Mouse (Mus musculus) kidney, postnatal 25 days (tissue): ENCODE data around the gene D430041D05Rik.

ENCODE experiments used
- DNase-seq, 2 experiments: peaks; one replicate each; pipeline ENCODE4 v3.0.0; 2021; ENCODE audit warnings: mixed read lengths in 2 of 2

The D430041D05Rik gene

GRCm38 (mm10) chr2:104335824-104336223 lies 75.0 kb downstream of the D430041D05Rik start:
- peak; percentile 15 to 61 for DNase-seq

- peak in 1 of 2 experiments; percentile 40 for DNase-seq
Observed at GRCm38 (mm10) chr2:104333952-104334351, 76.9 kb downstream of the D430041D05Rik start.

GRCm38 (mm10) chr2:104332707-104333106 lies 78.1 kb downstream of the D430041D05Rik start:
- no peak for DNase-seq

- DNase-seq = no peak
Observed at GRCm38 (mm10) chr2:104331261-104331660, 79.6 kb downstream of the D430041D05Rik start.

- DNase-seq = no peak
Observed at GRCm38 (mm10) chr2:104327116-104327794, 83.6 kb downstream of the D430041D05Rik start.

- DNase-seq = no peak
Observed at GRCm38 (mm10) chr2:104323773-104324172, 87.0 kb downstream of the D430041D05Rik start.

GRCm38 (mm10) chr2:104323351-104323750 lies 87.5 kb downstream of the D430041D05Rik start:
- no peak for DNase-seq

- DNase-seq = peak in 1 of 2 experiments; percentile 50
Observed at GRCm38 (mm10) chr2:104320061-104320624, 90.7 kb downstream of the D430041D05Rik start.

- no peak for DNase-seq
Observed at GRCm38 (mm10) chr2:104319443-104319842, 91.4 kb downstream of the D430041D05Rik start.

- no peak for DNase-seq
Observed at GRCm38 (mm10) chr2:104318881-104319280, 91.9 kb downstream of the D430041D05Rik start.

GRCm38 (mm10) chr2:104318259-104318658 lies 92.6 kb downstream of the D430041D05Rik start:
- no peak for DNase-seq

GRCm38 (mm10) chr2:104317631-104318030 lies 93.2 kb downstream of the D430041D05Rik start:
- no peak for DNase-seq

- no peak for DNase-seq
Observed at GRCm38 (mm10) chr2:104316483-104316882, 94.3 kb downstream of the D430041D05Rik start.

- no peak for DNase-seq
Observed at GRCm38 (mm10) chr2:104313246-104313645, 97.6 kb downstream of the D430041D05Rik start.

- no peak for DNase-seq
Observed at GRCm38 (mm10) chr2:104307102-104307501, 103.7 kb downstream of the D430041D05Rik start.

GRCm38 (mm10) chr2:104305722-104306121 lies 105.1 kb downstream of the D430041D05Rik start:
- no peak for DNase-seq

GRCm38 (mm10) chr2:104299912-104300311 lies 110.9 kb downstream of the D430041D05Rik start:
- DNase-seq = no peak

GRCm38 (mm10) chr2:104299160-104299559 lies 111.7 kb downstream of the D430041D05Rik start:
- peak; percentile 61 to 77 for DNase-seq

- DNase-seq = no peak
Observed at GRCm38 (mm10) chr2:104286821-104287220, 124.0 kb downstream of the D430041D05Rik start.

- no peak for DNase-seq
Observed at GRCm38 (mm10) chr2:104283401-104283955, 127.3 kb downstream of the D430041D05Rik start.

GRCm38 (mm10) chr2:104282835-104283234 lies 128.0 kb downstream of the D430041D05Rik start:
- DNase-seq = no peak

- no peak for DNase-seq
Observed at GRCm38 (mm10) chr2:104267049-104267448, 143.8 kb downstream of the D430041D05Rik start.

- no peak for DNase-seq
Observed at GRCm38 (mm10) chr2:104261741-104262067, 149.1 kb downstream of the D430041D05Rik start.
